Mouse (Mus musculus) brain, adult 2 months (tissue): ENCODE measurements at regions not wholly inside any gene's neighbourhood (a gene's known extent, or its start where the extent isn't known, plus 50 kb on each side); places are given as distances from the start of the nearest gene placed in this dataset.

Source experiments
- DNase-seq: peaks from one replicate; pipeline ENCODE4 v3.0.0; 2011; ENCODE audit warnings: low read depth, low spot score

- no peak for DNase-seq
These were observed 387.6 kb upstream of the Nfe2l3 start for GRCm38 (mm10) chr6:51044873-51045272.

GRCm38 (mm10) chr6:51052451-51052921 is 380.0 kb upstream of the Nfe2l3 start:
- no peak for DNase-seq

- peak; percentile 60 for DNase-seq
These were observed 375.2 kb upstream of the Nfe2l3 start for GRCm38 (mm10) chr6:51057229-51057628.

- DNase-seq, result no peak
These were observed 372.3 kb upstream of the Nfe2l3 start for GRCm38 (mm10) chr6:51059923-51060847.

- DNase-seq, result no peak
These were observed 371.5 kb upstream of the Nfe2l3 start for GRCm38 (mm10) chr6:51060848-51061535.

- DNase-seq, result no peak
These were observed 367.3 kb upstream of the Nfe2l3 start for GRCm38 (mm10) chr6:51065156-51065555.

GRCm38 (mm10) chr6:51067332-51067731 is 365.1 kb upstream of the Nfe2l3 start:
- DNase-seq, result no peak

- no peak for DNase-seq
These were observed 362.5 kb upstream of the Nfe2l3 start for GRCm38 (mm10) chr6:51069945-51070344.

GRCm38 (mm10) chr6:51071243-51071642 is 361.2 kb upstream of the Nfe2l3 start:
- DNase-seq, result no peak

- DNase-seq, result no peak
These were observed 357.4 kb upstream of the Nfe2l3 start for GRCm38 (mm10) chr6:51075026-51075425.

- peak; percentile 23 for DNase-seq
These were observed 355.4 kb upstream of the Nfe2l3 start for GRCm38 (mm10) chr6:51076861-51077768.

- DNase-seq, result no peak
These were observed 354.7 kb upstream of the Nfe2l3 start for GRCm38 (mm10) chr6:51077769-51078096.

- no peak for DNase-seq
These were observed 354.0 kb upstream of the Nfe2l3 start for GRCm38 (mm10) chr6:51078353-51078966.

GRCm38 (mm10) chr6:51078967-51079355 is 353.5 kb upstream of the Nfe2l3 start:
- DNase-seq, result no peak

GRCm38 (mm10) chr6:51081056-51081455 is 351.4 kb upstream of the Nfe2l3 start:
- no peak for DNase-seq

GRCm38 (mm10) chr6:51084656-51085055 is 347.8 kb upstream of the Nfe2l3 start:
- DNase-seq, result no peak

- no peak for DNase-seq
These were observed 346.9 kb upstream of the Nfe2l3 start for GRCm38 (mm10) chr6:51085547-51085946.

- DNase-seq, result no peak
These were observed 346.1 kb upstream of the Nfe2l3 start for GRCm38 (mm10) chr6:51086347-51086746.

- DNase-seq, result no peak
These were observed 344.7 kb upstream of the Nfe2l3 start for GRCm38 (mm10) chr6:51087806-51088205.

GRCm38 (mm10) chr6:51088641-51089372 is 343.7 kb upstream of the Nfe2l3 start:
- DNase-seq, result no peak

- DNase-seq, result no peak
These were observed 339.3 kb upstream of the Nfe2l3 start for GRCm38 (mm10) chr6:51093196-51093595.
